Mouse (Mus musculus): ENCODE data around the gene Mum1. TPM values are rescaled to one million over a fixed set of nuclear protein-coding genes. Genes with fewer than 3 reads are reported as not detected.

The Mum1 gene
- polyA plus RNA-seq, 1 experiment, result 42.5 TPM

GRCm38 (mm10) chr10:80248971-80249640 is 22.9 kb downstream of the Mum1 start, which contains the start of gene Ndufs7:
Ndufs7 (plus strand) TSS chr10:80249121.
- Histone ChIP-seq H3K4me1 (ENCODE audit: control insufficient read depth, insufficient read depth, low read length) (peaks cover 35% of the 10 kb centered on the region), H3K4me3 (replicated peaks; ENCODE audit: insufficient read depth, low read depth, low read length) (peak within 1 kb of the TSS; percentile 80), H3K27me3 (ENCODE audit: control insufficient read depth, insufficient read depth, low read length) (no peaks in the 10 kb centered on the region), H3K27ac (ENCODE audit: insufficient read depth, low read length) (peak within 1 kb of the TSS; percentile 92)
- TF ChIP-seq CTCF (IDR thresholded peaks at IDR 0.05; ENCODE audit: borderline replicate concordance, insufficient read depth, low read depth, low read length) (no peak), POLR2A (IDR thresholded peaks at IDR 0.05; ENCODE audit: borderline replicate concordance, insufficient read depth, low read length) (peak; percentile 95)
- peak; percentile 96 to 99 for DNase-seq
- WGBS, result under 1% methylated on average over 53 of the region's 53 CpGs

DNA sequence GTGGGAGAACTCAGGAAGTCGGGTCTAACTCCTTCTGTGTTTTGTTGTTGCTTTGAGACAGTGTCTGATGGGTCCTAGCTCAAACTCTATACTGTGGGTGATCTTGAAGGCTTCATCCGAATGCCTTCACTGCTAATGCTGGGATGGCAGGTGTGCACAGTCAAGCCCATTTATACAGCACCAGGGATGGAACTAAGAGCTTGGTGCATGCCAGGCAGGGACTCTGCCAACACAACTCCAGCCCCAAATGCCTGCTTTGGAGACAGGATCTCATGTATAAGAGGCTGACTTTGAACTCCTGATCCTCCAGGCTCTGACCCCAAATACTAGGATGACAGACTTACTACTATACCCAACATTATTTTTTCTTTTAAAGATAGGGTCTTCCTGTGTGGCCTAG is 23.8 kb downstream of the Mum1 start:
- Histone ChIP-seq H3K27ac (ENCODE audit: insufficient read depth, low read length) (peak overlapping the region; percentile 92; the same call in 1 of the 2 replicates), H3K4me3 (replicated peaks; ENCODE audit: insufficient read depth, low read depth, low read length) (peak overlapping the region; percentile 80), H3K4me1 (ENCODE audit: control insufficient read depth, insufficient read depth, low read length) (peaks cover 25% of the 10 kb centered on the region), H3K27me3 (ENCODE audit: control insufficient read depth, insufficient read depth, low read length) (no peaks in the 10 kb centered on the region)
- TF ChIP-seq CTCF (IDR thresholded peaks at IDR 0.05; ENCODE audit: borderline replicate concordance, insufficient read depth, low read depth, low read length), result no peak
- no peak for TF ChIP-seq POLR2A (IDR thresholded peaks at IDR 0.05; ENCODE audit: borderline replicate concordance, insufficient read depth, low read length)
- no peak for DNase-seq
- WGBS, result 19% methylated on average over 2 of the region's 2 CpGs

DNA sequence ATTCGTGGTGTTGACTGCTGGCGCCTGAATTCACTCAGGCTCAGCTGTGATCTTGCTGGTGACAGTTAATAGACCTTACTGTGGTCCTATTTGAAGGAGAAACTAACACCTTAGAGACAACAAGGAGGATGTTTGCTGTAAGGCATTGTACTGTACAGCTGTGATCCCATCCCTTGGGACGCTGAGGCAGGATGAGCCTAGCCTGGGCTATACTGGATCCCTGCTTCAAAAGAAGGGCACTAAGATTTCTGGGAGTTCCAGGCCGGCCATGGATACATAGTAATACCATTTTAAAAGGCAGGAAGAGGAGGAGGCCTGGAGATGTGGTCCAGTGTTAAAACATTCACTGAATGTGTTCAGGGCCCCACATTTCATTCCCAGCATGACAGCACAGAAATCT is 24.3 kb downstream of the Mum1 start:
- no peak for TF ChIP-seq POLR2A (IDR thresholded peaks at IDR 0.05; ENCODE audit: borderline replicate concordance, insufficient read depth, low read length)
- TF ChIP-seq CTCF (IDR thresholded peaks at IDR 0.05; ENCODE audit: borderline replicate concordance, insufficient read depth, low read depth, low read length), result no peak
- H3K4me3 ChIP-seq (replicated peaks; ENCODE audit: insufficient read depth, low read depth, low read length), result peak overlapping the region; percentile 80
- no peak overlapping the region for H3K27ac ChIP-seq (ENCODE audit: insufficient read depth, low read length)
- 79% methylated on average over 4 of the region's 4 CpGs for WGBS
- H3K4me1 ChIP-seq (ENCODE audit: control insufficient read depth, insufficient read depth, low read length), result peaks cover 20% of the 10 kb centered on the region
- H3K27me3 ChIP-seq (ENCODE audit: control insufficient read depth, insufficient read depth, low read length), result no peaks in the 10 kb centered on the region
- DNase-seq, result no peak

DNA sequence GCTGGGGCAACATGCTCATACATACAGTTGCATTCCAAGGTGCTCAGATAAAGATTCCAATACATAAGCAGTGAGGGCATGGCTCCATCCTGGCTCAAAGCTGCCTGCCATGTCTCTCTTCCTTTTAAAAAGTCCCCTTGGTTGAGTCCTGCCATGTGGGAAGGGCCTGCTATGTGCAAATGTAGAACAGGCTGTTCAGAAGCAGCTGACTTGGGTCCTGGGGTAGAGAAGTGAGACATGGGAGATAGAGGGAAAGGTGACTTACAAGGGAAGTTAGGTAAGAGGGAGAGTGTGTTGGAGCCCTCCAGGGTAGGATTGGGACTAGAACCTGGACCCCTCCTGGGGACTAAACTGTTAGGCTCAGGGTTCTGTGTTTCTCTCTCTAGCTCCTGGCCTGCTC is 25.8 kb downstream of the Mum1 start:
- H3K27me3 ChIP-seq (ENCODE audit: control insufficient read depth, insufficient read depth, low read length), result no peaks in the 10 kb centered on the region
- DNase-seq, result no peak
- no peak for TF ChIP-seq POLR2A (IDR thresholded peaks at IDR 0.05; ENCODE audit: borderline replicate concordance, insufficient read depth, low read length)
- no peak overlapping the region for H3K27ac ChIP-seq (ENCODE audit: insufficient read depth, low read length)
- H3K4me3 ChIP-seq (replicated peaks; ENCODE audit: insufficient read depth, low read depth, low read length), result no peak overlapping the region
- peaks cover 23% of the 10 kb centered on the region for H3K4me1 ChIP-seq (ENCODE audit: control insufficient read depth, insufficient read depth, low read length)

DNA sequence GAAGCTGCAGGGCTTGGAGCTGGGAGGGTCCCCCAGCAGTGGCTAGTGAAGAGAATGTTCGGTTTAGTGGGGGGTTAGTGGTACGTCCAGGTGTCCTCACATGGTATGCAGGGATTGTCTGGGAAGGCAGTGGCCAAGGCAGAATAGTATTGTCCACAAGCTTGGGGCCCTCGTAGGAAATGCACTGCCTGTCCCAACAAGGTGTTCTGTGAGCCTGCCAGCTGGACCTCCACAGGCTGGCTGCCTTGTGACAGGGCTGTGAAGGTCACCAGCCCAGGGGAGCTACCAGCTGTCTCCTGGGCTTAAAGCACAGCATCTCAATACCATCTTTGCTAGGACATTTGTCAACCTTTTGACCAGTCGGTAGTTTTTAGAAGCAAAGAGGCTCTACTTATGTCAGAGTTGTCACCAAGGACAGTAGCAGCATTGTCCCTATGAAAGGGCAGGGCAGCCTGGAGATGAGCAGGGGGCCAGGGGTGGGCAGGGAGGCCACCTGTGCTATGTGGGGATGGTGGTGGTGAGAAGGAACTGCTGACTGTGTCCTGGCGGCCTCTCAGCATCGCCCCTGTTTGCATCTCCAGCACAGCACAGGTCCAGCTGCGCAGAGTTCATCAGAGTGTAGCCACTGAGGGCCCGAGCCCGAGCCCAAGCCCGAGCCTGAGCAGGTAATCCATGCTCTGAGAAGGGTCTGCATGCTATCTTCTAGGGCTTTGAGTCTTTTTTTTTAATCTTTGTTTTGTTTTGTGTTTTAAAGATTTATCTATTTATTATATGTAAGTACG is 26.4 kb downstream of the Mum1 start:
- peaks cover 23% of the 10 kb centered on the region for H3K4me1 ChIP-seq (ENCODE audit: control insufficient read depth, insufficient read depth, low read length)
- no peak overlapping the region for H3K4me3 ChIP-seq (replicated peaks; ENCODE audit: insufficient read depth, low read depth, low read length)
- WGBS, result 70% methylated on average over 11 of the region's 11 CpGs
- H3K27me3 ChIP-seq (ENCODE audit: control insufficient read depth, insufficient read depth, low read length), result no peaks in the 10 kb centered on the region
- TF ChIP-seq CTCF (IDR thresholded peaks at IDR 0.05; ENCODE audit: borderline replicate concordance, insufficient read depth, low read depth, low read length) (no peak), POLR2A (IDR thresholded peaks at IDR 0.05; ENCODE audit: borderline replicate concordance, insufficient read depth, low read length) (no peak)
- DNase-seq, result no peak
- H3K27ac ChIP-seq (ENCODE audit: insufficient read depth, low read length), result no peak overlapping the region

GRCm38 (mm10) chr10:80253551-80253950 is 27.3 kb downstream of the Mum1 start:
- 81% methylated on average over 6 of the region's 6 CpGs for WGBS
- no peaks in the 10 kb centered on the region for H3K27me3 ChIP-seq (ENCODE audit: control insufficient read depth, insufficient read depth, low read length)
- no peak overlapping the region for H3K4me3 ChIP-seq (replicated peaks; ENCODE audit: insufficient read depth, low read depth, low read length)
- no peak overlapping the region for H3K27ac ChIP-seq (ENCODE audit: insufficient read depth, low read length)
- TF ChIP-seq CTCF (IDR thresholded peaks at IDR 0.05; ENCODE audit: borderline replicate concordance, insufficient read depth, low read depth, low read length) (no peak), POLR2A (IDR thresholded peaks at IDR 0.05; ENCODE audit: borderline replicate concordance, insufficient read depth, low read length) (no peak)
- H3K4me1 ChIP-seq (ENCODE audit: control insufficient read depth, insufficient read depth, low read length), result peaks cover 23% of the 10 kb centered on the region
- DNase-seq, result no peak

DNA sequence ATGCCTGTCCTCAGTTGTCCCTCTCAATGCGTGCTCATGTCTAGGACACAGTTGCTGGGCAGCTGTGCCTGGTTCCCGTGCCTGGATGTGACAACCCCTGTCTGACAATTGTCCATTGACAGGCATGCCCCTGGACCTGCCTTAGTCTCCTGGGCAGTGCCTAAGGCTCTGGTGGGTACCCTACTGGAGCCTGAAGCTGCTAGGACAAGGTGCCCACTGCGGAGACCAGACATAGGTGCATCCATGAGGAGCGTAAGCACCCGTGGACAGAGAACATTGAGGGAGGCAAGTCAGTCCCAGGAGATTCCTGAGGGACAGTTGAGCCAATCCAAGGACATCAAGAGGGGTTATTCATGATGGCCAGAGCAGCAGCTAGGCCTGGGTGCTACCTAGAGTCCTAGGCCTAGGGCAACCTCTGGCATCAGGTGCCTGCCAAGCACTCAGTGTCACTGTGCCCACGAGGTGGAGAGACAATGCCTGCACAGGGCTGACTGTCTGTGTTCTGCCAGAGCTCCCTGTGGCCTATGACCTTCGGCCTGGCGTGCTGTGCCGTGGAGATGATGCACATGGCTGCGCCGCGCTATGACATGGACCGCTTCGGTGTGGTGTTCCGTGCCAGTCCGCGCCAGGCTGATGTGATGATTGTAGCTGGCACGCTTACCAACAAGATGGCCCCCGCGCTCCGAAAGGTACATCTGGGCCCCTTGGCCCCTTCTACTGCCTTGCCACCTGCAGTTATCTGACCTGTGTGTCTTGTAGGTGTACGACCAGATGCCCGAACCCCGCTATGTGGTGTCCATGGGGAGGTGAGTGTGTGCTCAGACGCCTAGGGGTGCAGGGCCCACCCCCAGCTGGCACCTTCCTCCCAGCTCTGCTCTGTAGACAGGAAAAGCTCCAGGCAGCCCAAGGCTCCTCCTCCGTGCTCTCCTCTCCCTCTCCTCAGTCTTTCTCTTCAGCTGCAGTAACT is 28.4 kb downstream of the Mum1 start:
- 87% methylated on average over 26 of the region's 26 CpGs for WGBS
- Histone ChIP-seq H3K4me3 (replicated peaks; ENCODE audit: insufficient read depth, low read depth, low read length) (no peak overlapping the region), H3K27me3 (ENCODE audit: control insufficient read depth, insufficient read depth, low read length) (no peaks in the 10 kb centered on the region), H3K27ac (ENCODE audit: insufficient read depth, low read length) (0 out of 2 replicates have a peak overlapping the region, but pooled peaks have one; percentile 4), H3K4me1 (ENCODE audit: control insufficient read depth, insufficient read depth, low read length) (peaks cover 26% of the 10 kb centered on the region)
- DNase-seq, result no peak
- TF ChIP-seq CTCF (IDR thresholded peaks at IDR 0.05; ENCODE audit: borderline replicate concordance, insufficient read depth, low read depth, low read length) (no peak), POLR2A (IDR thresholded peaks at IDR 0.05; ENCODE audit: borderline replicate concordance, insufficient read depth, low read length) (no peak)

Data from cerebellum, adult 2 months (tissue).